Mouse (Mus musculus): Measurements from ENCODE around the gene Gm5475. TPM values are rescaled to one million over a fixed set of nuclear protein-coding genes. Genes with fewer than 3 reads are reported as not detected.

The Gm5475 gene
- total and polyA plus RNA-seq, 3 experiments = not detected

- H3K36me3 ChIP-seq (replicated peaks in 1 of 2; ENCODE audit: control insufficient read depth in 1 of 2, insufficient read depth in 1 of 2, low read length in 1 of 2) = peaks cover 0 to 5% of the 10 kb centered on the region in 2 experiments
- H3K9ac ChIP-seq (ENCODE audit: insufficient read depth, low read depth) = no peak overlapping the region
- no peak overlapping the region for H3K4me2 ChIP-seq (ENCODE audit: insufficient read depth, low read depth, poor library complexity, severe bottlenecking)
- dilution Hi-C loops (cut with MboI; ENCODE audit: extremely low pct_ligation_motif_present, extremely low pct_unique_long_range_greater_than_20kb, low sequenced_read_pairs) = no loop called here
- peaks cover 16 to 28% of the 10 kb centered on the region in 2 experiments for H3K4me1 ChIP-seq (ENCODE audit: control insufficient read depth in 1 of 2, insufficient read depth in 2 of 2)
- in situ Hi-C loops (cut with MboI; ENCODE audit: low pct_ligation_motif_present, low pct_unique_long_range_greater_than_20kb, low sequenced_read_pairs) = no loop called here
- no peak overlapping the region for H3K4me3 ChIP-seq (replicated peaks in 1 of 3; ENCODE audit: low read depth in 2 of 3, low read length in 2 of 3, poor library complexity in 1 of 3)
- H3K9me3 ChIP-seq (replicated peaks; ENCODE audit: low read length) = no peaks in the 10 kb centered on the region
- H3K79me2 ChIP-seq (replicated peaks; ENCODE audit: control insufficient read depth, extremely low read depth, insufficient read depth, poor library complexity, severe bottlenecking) = no peaks in the 10 kb centered on the region
- TF ChIP-seq ZC3H11A (IDR thresholded peaks at IDR 0.05; ENCODE audit: low read depth, low read length) (no peak), NELFE (IDR thresholded peaks at IDR 0.05; ENCODE audit: low read depth, low read length) (no peak), POLR2AphosphoS2 (IDR thresholded peaks at IDR 0.05; ENCODE audit: low read depth, low read length) (no peak), TBP (conservative IDR thresholded peaks at IDR 0.05; ENCODE audit: low read depth, low read length) (no peak), MAZ (IDR thresholded peaks at IDR 0.05; ENCODE audit: low read depth, low read length) (no peak), KAT2A (IDR thresholded peaks at IDR 0.05; ENCODE audit: insufficient replicate concordance, low read length) (no peak), MEF2A (IDR thresholded peaks at IDR 0.05; ENCODE audit: borderline replicate concordance, low read depth, low read length) (no peak), BHLHE40 (IDR thresholded peaks at IDR 0.05; ENCODE audit: low read depth, low read length) (no peak), CHD1 (IDR thresholded peaks at IDR 0.05; ENCODE audit: low read depth, low read length) (no peak), USF2 (conservative IDR thresholded peaks at IDR 0.05; ENCODE audit: low read depth, low read length) (no peak)
- no peak for DNase-seq (ENCODE audit: extremely low read depth)
- H3K27ac ChIP-seq (ENCODE audit: insufficient read depth, low read depth) = no peak overlapping the region
- no peaks in the 10 kb centered on the region for H3K27me3 ChIP-seq (replicated peaks)
These were observed 34.3 kb upstream of the Gm5475 start for GRCm38 (mm10) chr15:100387544-100388223.

GRCm38 (mm10) chr15:100388224-100388835, 33.6 kb upstream of the Gm5475 start:
- Histone ChIP-seq H3K9me3 (replicated peaks; ENCODE audit: low read length) (no peaks in the 10 kb centered on the region), H3K4me3 (replicated peaks in 1 of 3; ENCODE audit: low read depth in 2 of 3, low read length in 2 of 3, poor library complexity in 1 of 3) (no peak overlapping the region), H3K79me2 (replicated peaks; ENCODE audit: control insufficient read depth, extremely low read depth, insufficient read depth, poor library complexity, severe bottlenecking) (no peaks in the 10 kb centered on the region), H3K9ac (ENCODE audit: insufficient read depth, low read depth) (no peak overlapping the region), H3K36me3 (replicated peaks in 1 of 2; ENCODE audit: control insufficient read depth in 1 of 2, insufficient read depth in 1 of 2, low read length in 1 of 2) (peaks cover 0 to 11% of the 10 kb centered on the region in 2 experiments), H3K4me2 (ENCODE audit: insufficient read depth, low read depth, poor library complexity, severe bottlenecking) (no peak overlapping the region), H3K27me3 (replicated peaks) (no peaks in the 10 kb centered on the region), H3K27ac (ENCODE audit: insufficient read depth, low read depth) (no peak overlapping the region), H3K4me1 (ENCODE audit: control insufficient read depth in 1 of 2, insufficient read depth in 2 of 2) (peaks cover 16 to 28% of the 10 kb centered on the region in 2 experiments)
- in situ Hi-C loops (cut with MboI; ENCODE audit: low pct_ligation_motif_present, low pct_unique_long_range_greater_than_20kb, low sequenced_read_pairs) = no loop called here
- dilution Hi-C loops (cut with MboI; ENCODE audit: extremely low pct_ligation_motif_present, extremely low pct_unique_long_range_greater_than_20kb, low sequenced_read_pairs) = no loop called here
- peak; percentile 63 for DNase-seq (ENCODE audit: extremely low read depth)
- TF ChIP-seq MAFK (IDR thresholded peaks at IDR 0.05; ENCODE audit: insufficient replicate concordance, low read length) (no peak), HCFC1 (IDR thresholded peaks at IDR 0.05; ENCODE audit: low read depth, low read length) (no peak), RCOR1 (conservative IDR thresholded peaks at IDR 0.05; ENCODE audit: low read depth, low read length) (no peak), MAX (IDR thresholded peaks at IDR 0.05; ENCODE audit: low read length) (no peak), SMC3 (IDR thresholded peaks at IDR 0.05; ENCODE audit: low read depth, low read length) (no peak), USF1 (IDR thresholded peaks at IDR 0.05; ENCODE audit: low read depth, low read length) (no peak), ZC3H11A (IDR thresholded peaks at IDR 0.05; ENCODE audit: low read depth, low read length) (no peak), ETS1 (conservative IDR thresholded peaks at IDR 0.05; ENCODE audit: low read depth, low read length) (0 out of 2 replicates have a peak, but pooled peaks have one; percentile 25), RAD21 (IDR thresholded peaks at IDR 0.05; ENCODE audit: low read depth, low read length) (no peak), MAZ (IDR thresholded peaks at IDR 0.05; ENCODE audit: low read depth, low read length) (no peak), TCF12 (IDR thresholded peaks at IDR 0.05; ENCODE audit: low read depth, low read length) (no peak), BHLHE40 (IDR thresholded peaks at IDR 0.05; ENCODE audit: low read depth, low read length) (peak; percentile 74), ZMIZ1 (IDR thresholded peaks at IDR 0.05; ENCODE audit: low read depth, low read length) (no peak), MYC (IDR thresholded peaks at IDR 0.05; ENCODE audit: low read depth, low read length) (no peak), CHD1 (IDR thresholded peaks at IDR 0.05; ENCODE audit: low read depth, low read length) (no peak), NELFE (IDR thresholded peaks at IDR 0.05; ENCODE audit: low read depth, low read length) (no peak), JUN (IDR thresholded peaks at IDR 0.05; ENCODE audit: insufficient read depth, low read depth, low read length) (no peak), POLR2AphosphoS2 (IDR thresholded peaks at IDR 0.05; ENCODE audit: low read depth, low read length) (no peak), POLR2A (IDR thresholded peaks at IDR 0.05; ENCODE audit: low read depth, low read length) (no peak), CTCF (conservative IDR thresholded peaks at IDR 0.05 in 1 of 2, IDR thresholded peaks at IDR 0.05 in 1 of 2; ENCODE audit: low read depth in 2 of 2, low read length in 2 of 2) (no peak), ZNF384 (IDR thresholded peaks at IDR 0.05; ENCODE audit: low read depth, low read length) (no peak), NRF1 (IDR thresholded peaks at IDR 0.05; ENCODE audit: low read depth, low read length) (peak; percentile 67), UBTF (IDR thresholded peaks at IDR 0.05; ENCODE audit: low read depth, low read length) (no peak), JUND (conservative IDR thresholded peaks at IDR 0.05; ENCODE audit: low read depth, low read length) (no peak), PAX5 (IDR thresholded peaks at IDR 0.05; ENCODE audit: low read length) (no peak), IRF4 (IDR thresholded peaks at IDR 0.05; ENCODE audit: low read depth, low read length) (no peak), MEF2A (IDR thresholded peaks at IDR 0.05; ENCODE audit: borderline replicate concordance, low read depth, low read length) (peak; percentile 78; the same call in 1 of the 2 replicates), USF2 (conservative IDR thresholded peaks at IDR 0.05; ENCODE audit: low read depth, low read length) (no peak)
